Mouse (Mus musculus) induced T-regulatory cell, adult 2 months (primary cell): ENCODE results near the gene Serpine2.

Experiments
- DNase-seq: peaks from one replicate; pipeline ENCODE4 v3.0.0-alpha.2; 2012; ENCODE audit warnings: low read depth

The Serpine2 gene

DNA sequence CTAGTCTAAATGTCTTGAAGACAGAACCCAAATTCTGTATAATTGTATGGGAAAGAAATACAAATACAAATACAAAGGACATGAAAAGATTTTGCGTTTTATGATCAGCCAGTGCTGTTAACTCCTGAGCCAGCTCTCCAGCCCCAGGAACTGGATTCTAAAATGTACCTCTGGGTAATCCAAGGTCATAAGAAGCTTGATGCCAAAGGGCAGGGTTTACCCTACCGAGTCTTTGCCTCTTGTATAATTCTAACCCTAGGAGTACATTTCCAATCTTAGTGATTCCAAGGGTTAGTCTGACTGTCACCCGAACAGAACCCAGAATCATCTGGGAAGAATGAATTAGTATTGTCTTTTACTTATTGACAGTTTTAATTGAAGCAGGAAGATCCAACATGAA, 45.5 kb downstream of the Serpine2 start:
- no peak for DNase-seq

DNA sequence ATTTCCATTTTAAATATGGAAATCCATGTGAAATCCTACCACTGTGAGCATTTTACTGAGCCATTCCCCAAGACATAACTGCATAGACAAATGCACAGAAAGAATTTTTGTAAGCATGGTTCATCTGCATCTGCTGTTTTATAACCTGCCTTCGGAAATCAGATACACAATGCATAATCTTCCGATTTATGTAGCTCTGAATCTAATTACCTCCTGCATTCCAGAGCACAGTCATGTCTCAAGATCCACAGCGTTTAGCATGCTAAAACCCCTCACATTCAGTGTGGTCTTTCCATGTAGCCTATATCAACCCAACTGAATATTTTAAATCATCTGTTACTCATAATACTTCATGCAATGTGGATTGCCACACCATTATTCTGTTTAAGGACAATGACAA, 51.5 kb downstream of the Serpine2 start:
- DNase-seq, result no peak

GRCm38 (mm10) chr1:79806865-79807264, 54.1 kb downstream of the Serpine2 start:
- DNase-seq, result no peak

DNA sequence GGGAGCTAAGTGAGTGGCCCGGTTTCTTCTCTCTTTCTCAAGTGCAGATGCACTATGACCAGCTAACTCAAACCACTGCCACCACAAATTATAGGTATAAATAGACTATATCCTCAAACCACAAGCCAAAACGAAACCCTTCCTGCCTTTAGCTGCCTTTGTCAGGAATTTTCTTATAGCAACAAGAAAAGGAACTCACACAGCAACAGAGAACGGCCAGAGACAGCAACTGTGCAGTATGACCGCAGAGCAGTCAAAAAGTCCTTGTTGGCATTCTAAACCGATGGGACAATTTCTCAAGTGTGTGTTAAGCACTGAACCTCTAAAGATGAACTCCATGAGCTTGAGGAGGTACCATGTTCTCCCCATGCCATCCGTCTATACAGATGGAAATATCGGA, 57.4 kb downstream of the Serpine2 start:
- no peak for DNase-seq

DNA sequence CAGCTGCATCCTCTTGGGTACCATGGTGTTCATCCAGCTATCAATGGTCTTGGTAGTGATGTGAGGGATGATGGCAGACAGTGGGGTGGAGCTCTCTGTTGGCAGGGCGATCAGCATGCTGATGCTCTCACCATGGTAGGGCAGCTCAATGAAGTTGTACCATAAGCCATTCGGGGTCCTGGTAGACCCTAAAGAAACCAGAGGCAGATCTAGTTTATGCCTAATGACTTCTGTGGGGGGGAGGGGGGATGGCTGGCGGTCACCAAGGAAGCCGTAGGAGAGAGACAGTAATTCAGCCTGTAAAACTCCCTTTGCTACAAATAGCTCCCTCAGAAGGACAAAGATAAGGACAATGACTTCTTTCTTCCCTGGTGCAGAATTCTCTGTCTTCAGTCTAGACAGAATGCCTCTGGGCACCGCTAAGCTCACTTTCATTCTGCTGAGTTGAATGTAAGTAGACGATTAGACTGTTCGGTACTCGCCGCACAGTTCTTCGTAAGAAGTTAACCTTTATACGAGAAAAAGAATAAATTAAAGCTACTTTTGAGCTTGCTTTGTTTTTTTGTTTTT, 58.0 kb downstream of the Serpine2 start:
- no peak for DNase-seq

GRCm38 (mm10) chr1:79797084-79797483, 63.9 kb downstream of the Serpine2 start:
- no peak for DNase-seq

DNA sequence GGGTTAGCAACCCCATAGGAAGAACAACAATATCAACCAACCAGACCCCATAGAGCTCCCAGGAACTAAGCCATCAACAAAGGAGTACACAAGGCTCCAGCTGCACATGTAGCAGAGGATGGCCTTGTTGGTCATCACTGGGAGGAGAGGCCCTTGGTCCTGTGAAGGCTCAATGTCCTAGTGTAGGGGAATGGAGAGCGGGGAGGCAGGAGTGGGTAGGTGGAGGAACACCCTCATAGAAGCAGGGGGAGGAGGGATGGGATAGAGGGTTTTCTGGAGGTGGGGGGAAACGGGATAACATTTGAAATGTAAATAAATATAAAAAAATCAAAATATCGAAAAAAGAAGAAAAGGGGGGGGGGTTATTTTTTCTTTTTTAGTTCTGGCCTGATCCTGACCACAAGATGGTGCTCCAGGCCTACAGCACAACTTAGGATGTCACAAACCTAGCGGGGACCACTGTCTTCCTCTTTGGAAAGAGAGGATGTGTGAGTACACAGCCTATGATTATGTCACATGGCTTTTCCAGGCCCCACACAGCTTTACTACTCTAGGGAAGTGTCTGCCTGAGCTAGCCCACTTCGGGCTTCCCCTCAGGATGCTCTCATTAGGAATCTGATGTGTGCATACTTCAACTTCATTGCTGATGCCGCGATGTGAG, 74.6 kb downstream of the Serpine2 start:
- DNase-seq, result no peak

GRCm38 (mm10) chr1:79782433-79782832, 78.5 kb downstream of the Serpine2 start:
- DNase-seq, result peak; percentile 49

- DNase-seq, result no peak
Measured at GRCm38 (mm10) chr1:79778011-79778410, 83.0 kb downstream of the Serpine2 start.

DNA sequence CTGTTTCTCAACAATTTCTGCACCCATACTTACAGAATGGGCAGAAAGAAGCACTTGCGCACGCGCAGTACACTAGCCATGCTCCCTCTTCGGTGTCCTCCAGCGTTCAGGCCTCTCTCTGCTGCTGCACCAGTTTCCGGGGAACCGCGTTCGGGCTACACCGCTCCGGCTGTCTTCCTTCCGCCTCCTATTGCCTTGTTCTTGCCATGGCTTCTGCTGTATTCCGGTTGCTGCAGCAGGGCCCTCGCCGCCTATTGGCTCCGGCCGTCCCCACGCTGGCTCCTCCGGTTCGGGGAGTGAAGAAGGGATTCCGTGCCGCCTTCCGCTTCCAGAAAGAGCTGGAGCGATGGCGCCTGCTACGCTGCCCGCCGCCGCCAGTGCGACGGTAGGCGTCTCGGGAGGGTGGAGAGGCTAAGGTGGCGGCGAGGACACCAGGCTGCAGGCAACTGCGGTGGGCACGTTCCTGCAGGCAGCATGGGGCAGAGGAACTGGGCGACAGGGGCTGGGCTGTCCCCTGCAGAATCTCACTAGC, 85.0 kb downstream of the Serpine2 start, which contains the start of the genes Mrpl44 and Wdfy1:
TSS of gene Mrpl44 (plus strand) at position 92 of the 532 bp plus-strand sequence.
TSS of gene Wdfy1 (minus strand) at position 217 of the 532 bp plus-strand sequence.
- peak; percentile 97 for DNase-seq

GRCm38 (mm10) chr1:79774164-79774780, 86.7 kb downstream of the Serpine2 start:
- no peak for DNase-seq

DNA sequence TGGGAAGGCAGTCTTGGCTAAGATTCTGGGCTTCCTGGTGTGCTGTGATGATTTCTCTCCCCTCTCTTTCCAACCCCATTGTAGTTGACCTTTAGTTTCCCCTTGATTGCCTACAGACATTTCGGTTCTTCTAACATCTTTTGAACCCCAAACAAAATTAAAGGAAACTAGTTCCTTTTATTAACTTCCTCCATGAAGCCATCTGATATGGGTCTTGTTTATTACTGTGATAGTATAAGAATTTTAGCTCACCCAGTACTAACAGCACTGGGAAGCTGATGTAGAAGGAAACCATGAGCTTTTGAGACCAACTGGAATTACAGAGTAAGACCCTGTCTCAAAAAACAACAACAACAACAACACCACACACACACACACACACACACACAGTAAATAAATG, 92.7 kb downstream of the Serpine2 start:
- no peak for DNase-seq

GRCm38 (mm10) chr1:79764483-79764882, 96.5 kb downstream of the Serpine2 start:
- DNase-seq, result no peak

GRCm38 (mm10) chr1:79764031-79764430, 96.9 kb downstream of the Serpine2 start:
- DNase-seq, result no peak

GRCm38 (mm10) chr1:79762282-79763250, 98.4 kb downstream of the Serpine2 start:
- DNase-seq, result peak; percentile 32

GRCm38 (mm10) chr1:79761917-79762271, 99.1 kb downstream of the Serpine2 start:
- no peak for DNase-seq

DNA sequence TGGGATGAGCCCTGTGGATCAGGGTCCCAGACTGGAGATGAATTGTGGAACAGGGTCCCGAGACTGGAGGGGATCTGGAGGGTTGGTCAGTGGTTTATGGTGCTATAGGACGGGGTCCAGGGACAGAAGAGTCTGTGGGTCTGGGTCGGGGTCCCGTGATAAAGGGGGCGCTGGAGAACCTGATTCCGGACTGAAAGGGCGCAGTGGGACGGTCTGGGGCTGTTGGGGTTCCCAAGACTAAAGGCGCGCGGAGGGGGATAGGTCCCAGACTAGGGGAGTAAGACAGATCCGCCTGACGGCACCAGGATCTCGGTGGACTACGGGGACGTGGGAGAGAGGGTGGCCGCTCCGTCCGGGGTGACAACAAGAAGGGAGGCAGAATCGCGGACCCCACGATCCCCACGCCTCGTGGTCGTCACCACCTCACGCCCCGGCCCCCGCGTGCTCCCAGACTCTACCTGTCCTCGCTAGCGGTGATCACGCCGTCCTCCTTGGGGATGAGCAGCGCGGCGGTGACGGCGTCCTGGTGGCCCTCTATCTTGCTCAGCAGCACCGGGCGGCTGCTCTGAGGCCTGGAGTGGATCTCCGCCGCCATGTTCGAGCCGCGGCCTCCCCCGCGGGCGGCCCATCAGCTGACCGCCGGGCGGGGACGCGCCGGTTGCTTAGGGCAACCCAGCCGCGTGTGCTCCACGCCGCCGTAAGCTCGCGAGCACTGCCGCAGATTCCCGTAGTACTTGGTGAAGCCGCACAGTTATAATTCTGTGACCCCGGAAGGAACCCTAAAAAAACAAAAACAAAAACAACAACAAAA, 99.7 kb downstream of the Serpine2 start:
- peak; percentile 87 for DNase-seq

DNA sequence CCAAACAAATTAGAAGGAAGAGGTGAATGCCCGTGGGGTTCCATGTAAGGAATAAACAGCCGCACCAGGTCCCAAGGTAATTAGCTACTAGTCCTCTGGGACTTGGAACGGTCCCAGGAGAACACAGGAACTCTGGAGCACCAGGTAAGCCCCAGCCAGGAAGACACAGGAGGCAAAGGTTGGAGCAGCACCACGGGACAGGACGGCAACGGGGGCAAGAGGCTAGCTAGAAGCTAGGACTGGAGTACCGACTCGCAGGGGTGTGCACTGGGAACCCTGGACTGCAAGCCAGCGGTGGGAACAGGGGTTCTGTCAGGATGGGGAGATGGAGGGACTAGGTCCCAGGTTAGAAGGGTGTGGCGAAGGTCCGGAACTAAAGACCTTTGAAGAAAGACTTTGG, 100.3 kb downstream of the Serpine2 start:
- DNase-seq, result no peak

DNA sequence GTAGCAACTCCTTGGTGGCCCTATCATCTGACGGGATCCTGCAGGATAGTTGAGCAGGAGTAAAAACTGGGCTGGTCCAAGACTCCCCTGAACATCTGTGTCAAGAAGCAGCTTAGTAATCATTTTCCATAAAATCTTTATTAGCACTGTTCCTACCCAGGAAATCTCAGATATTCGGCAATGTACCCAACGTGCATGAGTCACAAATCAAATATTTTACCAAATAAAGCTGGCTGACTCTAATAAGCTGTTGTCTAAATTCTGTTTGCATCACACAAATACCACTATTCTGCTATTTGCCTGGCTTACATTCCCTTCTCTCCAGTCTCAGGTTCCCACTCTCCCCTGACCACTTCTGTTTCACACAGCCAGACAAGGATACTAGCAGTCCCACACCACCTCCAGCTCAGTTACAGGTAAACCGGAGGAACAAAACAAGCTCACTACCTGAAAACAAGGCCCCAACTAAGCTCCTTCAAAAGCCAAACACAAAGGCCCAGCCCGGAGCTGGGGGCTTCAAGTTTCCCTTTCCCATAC, 101.5 kb downstream of the Serpine2 start:
- DNase-seq, result no peak

DNA sequence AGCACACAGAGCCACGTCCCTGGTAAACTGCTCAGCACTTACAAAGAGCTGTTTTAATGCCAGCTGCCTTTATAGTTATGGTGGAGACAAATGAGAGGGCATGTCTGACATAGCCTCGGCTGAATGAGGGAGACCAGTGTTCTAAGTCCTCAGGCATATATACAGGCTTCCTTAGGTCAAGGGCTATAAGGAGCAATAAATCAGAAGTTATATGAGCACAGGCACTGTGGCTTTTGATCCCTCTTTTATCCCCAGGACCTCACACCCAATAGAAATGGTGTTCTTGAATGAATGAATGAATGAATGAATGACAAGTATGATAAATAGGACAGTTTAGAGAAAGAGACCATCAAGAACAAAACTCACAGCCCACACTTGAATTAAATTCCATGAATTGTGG, 102.0 kb downstream of the Serpine2 start:
- DNase-seq, result no peak

DNA sequence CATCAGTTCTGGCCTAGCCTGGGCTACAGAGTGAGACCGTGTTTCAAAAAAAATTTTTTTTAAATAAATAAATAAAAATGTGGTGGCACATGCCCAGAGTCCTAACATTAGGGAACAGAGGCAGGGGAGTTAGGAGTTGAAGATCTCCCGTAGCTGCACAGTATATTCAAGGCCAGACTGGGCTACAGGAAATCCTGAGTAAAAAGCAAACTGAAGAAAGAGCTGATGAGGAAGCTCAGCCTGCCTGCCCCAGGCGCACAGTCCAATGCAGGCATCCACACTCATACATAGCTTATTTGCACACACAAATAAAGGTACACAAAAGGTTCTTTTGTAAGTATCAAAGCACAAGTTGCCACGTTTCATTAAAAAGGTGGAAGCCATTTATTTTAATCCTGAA, 103.4 kb downstream of the Serpine2 start:
- DNase-seq, result no peak
